Mouse (Mus musculus) liver, adult 2 months (tissue): Measurements from ENCODE around the gene Bcl2a1b.
"Not testable (repeated sequence)": the region's sequence is repeated elsewhere in the genome, so short reads cannot be mapped to it uniquely, and the experiment has no call there.

ENCODE experiments used
- CTCF ChIP-seq: fragments of 200-500 bp; IDR thresholded peaks from 2 replicates; pipeline ENCODE4 v1.5.1; 2011; ENCODE audit warnings: low read depth, low read length, control low read depth
- POLR2A ChIP-seq: fragments of 200-500 bp; IDR thresholded peaks from 2 replicates; pipeline ENCODE4 v1.6.1; 2011; ENCODE audit warnings: low read length, control low read depth; ENCODE audit not compliant: insufficient read depth; ENCODE audit errors: extremely low read depth

DNA sequence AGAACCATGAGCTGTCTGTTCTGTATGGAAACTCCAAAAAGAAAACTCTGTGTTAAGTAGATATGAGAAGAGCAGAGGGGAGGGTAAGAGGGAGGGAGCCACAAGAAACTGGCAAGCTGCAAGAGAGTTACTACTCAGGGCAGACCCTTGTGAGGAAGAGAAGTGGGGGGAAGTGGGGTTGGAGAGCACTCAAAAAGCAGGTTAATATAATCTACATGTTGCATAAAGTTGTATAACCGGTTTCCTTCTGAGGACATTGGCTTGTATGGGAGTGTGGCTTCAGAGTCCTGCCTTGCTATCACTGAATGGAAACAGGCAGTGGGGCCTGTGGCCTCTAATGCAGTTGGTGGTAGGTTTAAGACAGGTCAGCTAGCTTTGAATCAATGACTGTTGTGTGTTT is 1.5 kb upstream of the Bcl2a1b start:
- not testable (repeated sequence) for TF ChIP-seq CTCF, POLR2A
